In genomic region chr14:32598437-32599219, GRCm38 (mm10) we compare ENCODE assay signal across 12 mouse cellular contexts. TPM values are rescaled to one million over a fixed set of nuclear protein-coding genes. Genes with fewer than 3 reads are reported as not detected.
DNase-seq lines count a peak whose midpoint lies in the region; ATAC-seq and TF ChIP-seq lines count a peak whose summit lies in the region.
"Had no signal": no experiment of that assay in that cellular context is flagged by ENCODE, and none has a peak within 500 bp of the region (broad histone marks: within the 10 kb centered on the region; RNA-seq: fewer than 3 reads in every experiment).

No protein-coding gene starts in this region.

- ATAC-seq in midbrain, embryonic 13.5 days = no peak
- ATAC-seq in megakaryocyte progenitor cell, adult 5-6 weeks (replicated peaks; ENCODE audit: poor library complexity) = no peak

- H3K36me3 ChIP-seq in E14TG2a.4 (ENCODE audit: insufficient read depth, low read length) = no peaks in the 10 kb centered on the region
- no peaks in the 10 kb centered on the region for H3K36me3 ChIP-seq in hindbrain, embryonic 10.5 days
- H3K36me3 ChIP-seq in midbrain, embryonic 13.5 days = no peaks in the 10 kb centered on the region

- DNase-seq in MN1 (ENCODE audit: low spot score) = peak; percentile 14
- DNase-seq in hindbrain, embryonic 10.5 days (ENCODE audit: low spot score) = peak; percentile 19
- DNase-seq in urinary bladder, postnatal 14 days (ENCODE audit: low spot score) = no peak
- DNase-seq in spleen, postnatal 36 days (ENCODE audit: low spot score in 2 of 2) = no peak
- DNase-seq: liver; lung, postnatal 36 days had no signal

- H3K4me3 ChIP-seq in E14TG2a.4 (replicated peaks; ENCODE audit: low read length) = peak overlapping the region; percentile 75; the same call in 1 of the 2 replicates
- peak overlapping the region; percentile 48 for H3K4me3 ChIP-seq in hindbrain, embryonic 10.5 days
- H3K4me3 ChIP-seq in midbrain, embryonic 13.5 days (replicated peaks) = peak overlapping the region; percentile 44

- WGBS in hindbrain, embryonic 10.5 days = 5% methylated on average over 23 of the region's 23 CpGs
- WGBS in midbrain, embryonic 13.5 days = 4% methylated on average over 23 of the region's 23 CpGs

- H3K9me3 ChIP-seq in E14TG2a.4 (ENCODE audit: low read length) = no peaks in the 10 kb centered on the region
- no peaks in the 10 kb centered on the region for H3K9me3 ChIP-seq in hindbrain, embryonic 10.5 days
- no peaks in the 10 kb centered on the region for H3K9me3 ChIP-seq in midbrain, embryonic 13.5 days

- no peak for TF ChIP-seq CTCF in E14TG2a.4 (conservative IDR thresholded peaks at IDR 0.05; ENCODE audit: low read length)

- H3K4me1 ChIP-seq in E14TG2a.4 (replicated peaks; ENCODE audit: low read depth, low read length) = peaks cover 31% of the 10 kb centered on the region
- H3K4me1 ChIP-seq in hindbrain, embryonic 10.5 days (replicated peaks) = peaks cover 37% of the 10 kb centered on the region
- peaks cover 36% of the 10 kb centered on the region for H3K4me1 ChIP-seq in midbrain, embryonic 13.5 days (replicated peaks)

- H3K9ac ChIP-seq in midbrain, embryonic 13.5 days (replicated peaks) = no peak overlapping the region

- H3K27ac ChIP-seq in hindbrain, embryonic 10.5 days = no peak overlapping the region
- no peak overlapping the region for H3K27ac ChIP-seq in midbrain, embryonic 13.5 days

- peak overlapping the region; percentile 72 for H3K4me2 ChIP-seq in midbrain, embryonic 13.5 days (replicated peaks)

- peaks cover 91% of the 10 kb centered on the region for H3K27me3 ChIP-seq in E14TG2a.4 (ENCODE audit: insufficient read depth, low read length)
- peaks cover 99% of the 10 kb centered on the region for H3K27me3 ChIP-seq in hindbrain, embryonic 10.5 days (ENCODE audit: insufficient read depth, poor library complexity, severe bottlenecking)
- H3K27me3 ChIP-seq in midbrain, embryonic 13.5 days = peaks cover 99% of the 10 kb centered on the region

RNA-seq across cellular contexts. Expression of gene Prrxl1, which starts 0.6 kb away (rescaled TPM):
- 10.3 and 23.6 TPM in 2 replicates for polyA plus RNA-seq in hindbrain, embryonic 10.5 days (2016; fragmentation: Nextera tagmentation; extraction: Ambion mirVana)
- 5.7 TPM in 2 replicates for polyA plus RNA-seq in midbrain, embryonic 13.5 days (2015; fragmentation: Nextera tagmentation; extraction: Ambion mirVana)
- total RNA-seq in megakaryocyte progenitor cell, adult 5-6 weeks (2015) = not detected in 2 replicates
- total RNA-seq in megakaryocyte progenitor cell, adult 5-6 weeks (2017) = not detected in 2 replicates
- total RNA-seq: common myeloid progenitor, adult 5-6 weeks; heart, postnatal 14 days; neutrophil, adult 5-6 weeks had no signal

Comparison
In these comparisons a context has a peak if more than half of its experiments do, and no peak if none do; other contexts are left out.
1. DNase-seq: peak in MN1 (single experiment) and hindbrain, embryonic 10.5 days (single experiment); none in urinary bladder, postnatal 14 days (single experiment) and spleen, postnatal 36 days (0 of 2).
2. Peak in every context shown above with its lines, with median percentiles within 50 percentile points of each other: H3K4me3 ChIP-seq.